Mouse (Mus musculus) heart, embryonic 14.5 days (tissue): ENCODE measurements around the gene Pitpnb. TPM values are rescaled to one million over a fixed set of nuclear protein-coding genes. Genes with fewer than 3 reads are reported as not detected.

Experiments used
- ATAC-seq: fragments of 200-750 bp; cut with Nextera tagmentation; 2 replicates; pipeline ENCODE4 v1.8.0; 2017; ENCODE audit warnings: low read depth, moderate TSS enrichment; ENCODE audit not compliant: insufficient number of reproducible peaks, insufficient read depth, low FRiP score
- H3K27ac ChIP-seq, 2 experiments: fragments of 200-500 bp in 1 of 2; fragments of 300-500 bp in 1 of 2; sonication (generic) in 1 of 2; replicated peaks in 1 of 2; 2 replicates each; pipeline ENCODE4 v1.5.1; 2012 to 2014; ENCODE audit warnings: low read depth in 2 of 2, low read length in 2 of 2, control low read depth in 1 of 2, mild to moderate bottlenecking in 1 of 2, mixed read lengths in 1 of 2; ENCODE audit not compliant: control insufficient read depth in 1 of 2, insufficient read depth in 1 of 2
- H3K27me3 ChIP-seq: fragments of 300-500 bp; sonication (generic); 2 replicates; pipeline ENCODE4 v1.6.1; 2014; ENCODE audit warnings: mild to moderate bottlenecking, low read length, control low read depth; ENCODE audit not compliant: control insufficient read depth, insufficient read depth
- H3K36me3 ChIP-seq: fragments of 300-500 bp; sonication (generic); 2 replicates; pipeline ENCODE4 v1.6.1; 2014; ENCODE audit warnings: mild to moderate bottlenecking, control low read depth, low read length, mixed read lengths; ENCODE audit not compliant: control insufficient read depth, insufficient read depth
- H3K4me1 ChIP-seq, 2 experiments: fragments of 200-500 bp in 1 of 2; fragments of 300-500 bp in 1 of 2; sonication (generic) in 1 of 2; 2 replicates each; pipeline ENCODE4 v1.6.1; 2012 to 2014; ENCODE audit warnings: low read length in 2 of 2, control low read depth in 1 of 2, mixed read lengths in 1 of 2; ENCODE audit not compliant: control insufficient read depth in 2 of 2, insufficient read depth in 2 of 2
- H3K4me2 ChIP-seq: fragments of 300-500 bp; sonication (generic); 2 replicates; pipeline ENCODE4 v1.6.1; 2014; ENCODE audit warnings: mild to moderate bottlenecking, low read length
- H3K4me3 ChIP-seq, 2 experiments: fragments of 200-500 bp in 1 of 2; fragments of 300-500 bp in 1 of 2; sonication (generic) in 1 of 2; 2 replicates each; pipeline ENCODE4 v1.5.1; 2012 to 2014; ENCODE audit warnings: low read length in 2 of 2, mild to moderate bottlenecking in 2 of 2, control low read depth in 1 of 2, low read depth in 1 of 2, moderate library complexity in 1 of 2; ENCODE audit not compliant: control insufficient read depth in 1 of 2, insufficient read depth in 1 of 2
- H3K9ac ChIP-seq: fragments of 300-500 bp; sonication (generic); 2 replicates; pipeline ENCODE4 v1.6.1; 2014; ENCODE audit warnings: mild to moderate bottlenecking, low read length
- H3K9me3 ChIP-seq: fragments of 300-500 bp; sonication (generic); 2 replicates; pipeline ENCODE4 v1.6.1; 2016; ENCODE audit warnings: low read length, control low read depth; ENCODE audit not compliant: control insufficient read depth
- WGBS: fragments of 180-500 bp; shearing (Covaris S2); extraction: QIAGEN DNeasy Blood & Tissue Kit; methylation state at CpG from one replicate; pipeline ENCODE4 v1.1.7; 2014; 5-methylcytosine and 5-hydroxymethylcytosine counted together
- polyA plus RNA-seq: library from polyadenylated mRNA; unstranded; fragments of >200 nt; fragmentation: Nextera tagmentation; extraction: Ambion mirVana; gene quantifications from 2 replicates; pipeline ENCODE4 v1.2.1, GENCODE M21; 2014

Pitpnb gene
- polyA plus RNA-seq, 1 experiment from 2014 or later = 79.2 TPM

- Histone ChIP-seq H3K36me3 (peaks cover 28% of the 10 kb centered on the region), H3K9me3 (no peaks in the 10 kb centered on the region), H3K4me1 (peaks cover 29 to 44% of the 10 kb centered on the region in 2 experiments), H3K27me3 (peaks cover 21% of the 10 kb centered on the region), H3K9ac (peak overlapping the region; percentile 84), H3K27ac (no peak overlapping the region), H3K4me3 (peak overlapping the region; percentile 51 to 89), H3K4me2 (peak overlapping the region; percentile 98)
- 2% methylated on average over 63 of the region's 63 CpGs for WGBS
- no peak for ATAC-seq
Observed at GRCm38 (mm10) chr5:111418202-111419120, 87.9 kb downstream of the Pitpnb start.

- no peak for ATAC-seq
- peak overlapping the region; percentile 51 to 89 for H3K4me3 ChIP-seq
- WGBS = 15% methylated on average over 42 of the region's 42 CpGs
- H3K9me3 ChIP-seq = no peaks in the 10 kb centered on the region
- H3K9ac ChIP-seq = peak overlapping the region; percentile 84
- H3K27ac ChIP-seq = no peak overlapping the region
- peak overlapping the region; percentile 98 for H3K4me2 ChIP-seq
- peaks cover 16% of the 10 kb centered on the region for H3K27me3 ChIP-seq
- H3K36me3 ChIP-seq = peaks cover 34% of the 10 kb centered on the region
- peaks cover 29 to 48% of the 10 kb centered on the region in 2 experiments for H3K4me1 ChIP-seq
Observed at GRCm38 (mm10) chr5:111419121-111419881, 88.7 kb downstream of the Pitpnb start.

- H3K4me2 ChIP-seq = peak overlapping the region; percentile 98
- no peak for ATAC-seq
- no peak overlapping the region for H3K27ac ChIP-seq
- H3K36me3 ChIP-seq = peaks cover 42% of the 10 kb centered on the region
- peak overlapping the region; percentile 84 for H3K9ac ChIP-seq
- H3K4me1 ChIP-seq = peaks cover 27 to 55% of the 10 kb centered on the region in 2 experiments
- 8% methylated on average over 56 of the region's 56 CpGs for WGBS
- peak overlapping the region; percentile 28 to 89 for H3K4me3 ChIP-seq
- H3K27me3 ChIP-seq = peaks cover 14% of the 10 kb centered on the region
- no peaks in the 10 kb centered on the region for H3K9me3 ChIP-seq
Observed at GRCm38 (mm10) chr5:111420011-111420691, 89.6 kb downstream of the Pitpnb start.

GRCm38 (mm10) chr5:111420896-111421295 is 90.3 kb downstream of the Pitpnb start:
- WGBS = 66% methylated on average over 22 of the region's 22 CpGs

GRCm38 (mm10) chr5:111421424-111421823 is 90.9 kb downstream of the Pitpnb start:
- Histone ChIP-seq H3K36me3 (peaks cover 42% of the 10 kb centered on the region), H3K9me3 (no peaks in the 10 kb centered on the region), H3K27ac (no peak overlapping the region), H3K4me3 (no peak overlapping the region; a peak in 1 of 4 replicates), H3K27me3 (peaks cover 13% of the 10 kb centered on the region), H3K4me2 (peak overlapping the region; percentile 98), H3K9ac (no peak overlapping the region), H3K4me1 (peaks cover 28 to 59% of the 10 kb centered on the region in 2 experiments)
- ATAC-seq = no peak
- WGBS = 91% methylated on average over 15 of the region's 15 CpGs

More at GRCm38 (mm10) chr5:111420896-111421295, 90.3 kb downstream of the Pitpnb start:
- Histone ChIP-seq H3K27me3 (peaks cover 13% of the 10 kb centered on the region), H3K4me1 (peaks cover 27 to 53% of the 10 kb centered on the region in 2 experiments), H3K9me3 (no peaks in the 10 kb centered on the region), H3K36me3 (peaks cover 42% of the 10 kb centered on the region), H3K4me3 (peak overlapping the region; percentile 28 to 89; a peak in 3 of 4 replicates), H3K9ac (peak overlapping the region; percentile 84; the same call in 1 of the 2 replicates), H3K27ac (no peak overlapping the region), H3K4me2 (peak overlapping the region; percentile 98)
- no peak for ATAC-seq

- H3K4me1 ChIP-seq = peaks cover 31 to 65% of the 10 kb centered on the region in 2 experiments
- no peaks in the 10 kb centered on the region for H3K9me3 ChIP-seq
- WGBS = 64% methylated on average over 8 of the region's 8 CpGs
- H3K4me3 ChIP-seq = no peak overlapping the region
- no peak overlapping the region for H3K27ac ChIP-seq
- H3K9ac ChIP-seq = no peak overlapping the region
- H3K4me2 ChIP-seq = peak overlapping the region; percentile 98
- peaks cover 42% of the 10 kb centered on the region for H3K36me3 ChIP-seq
- H3K27me3 ChIP-seq = peaks cover 13% of the 10 kb centered on the region
- no peak for ATAC-seq
Observed at GRCm38 (mm10) chr5:111422058-111422800, 91.7 kb downstream of the Pitpnb start.
